Mouse (Mus musculus) heart, postnatal 0 days (tissue): ENCODE results near the gene Hoxa13. TPM values are rescaled to one million over a fixed set of nuclear protein-coding genes. Genes with fewer than 3 reads are reported as not detected.

ENCODE experiments used
- ATAC-seq: fragments of 200-750 bp; cut with Nextera tagmentation; 2 replicates; pipeline ENCODE4 v1.8.0; 2017; ENCODE audit warnings: low read depth, moderate number of reproducible peaks, moderate library complexity; ENCODE audit not compliant: insufficient read depth
- DNase-seq: peaks from one replicate; pipeline ENCODE4 v3.0.0-alpha.2; 2016; ENCODE audit warnings: low spot score
- H3K27ac ChIP-seq: fragments of 300-500 bp; sonication (generic); 2 replicates; pipeline ENCODE4 v1.5.1; 2014; ENCODE audit warnings: low read depth, mild to moderate bottlenecking
- H3K27me3 ChIP-seq: fragments of 300-500 bp; sonication (generic); 2 replicates; pipeline ENCODE4 v1.6.1; 2014; ENCODE audit warnings: low read length, mixed read lengths; ENCODE audit not compliant: control insufficient read depth, insufficient read depth
- H3K36me3 ChIP-seq: fragments of 300-500 bp; sonication (generic); replicated peaks from 2 replicates; pipeline ENCODE4 v1.6.1; 2014; ENCODE audit warnings: low read length, mixed read lengths; ENCODE audit not compliant: control insufficient read depth, insufficient read depth
- H3K4me1 ChIP-seq: fragments of 300-500 bp; sonication (generic); 2 replicates; pipeline ENCODE4 v1.6.1; 2014; ENCODE audit warnings: antibody characterized with exemption; ENCODE audit not compliant: control insufficient read depth, insufficient read depth
- H3K4me2 ChIP-seq: fragments of 300-500 bp; sonication (generic); 2 replicates; pipeline ENCODE4 v1.6.1; 2014; ENCODE audit warnings: low read depth, mild to moderate bottlenecking, low read length, moderate library complexity
- H3K4me3 ChIP-seq: fragments of 300-500 bp; sonication (generic); 2 replicates; pipeline ENCODE4 v1.5.1; 2014; ENCODE audit warnings: low read depth, low read length
- H3K9ac ChIP-seq: fragments of 300-500 bp; sonication (generic); replicated peaks from 2 replicates; pipeline ENCODE4 v1.6.1; 2014; ENCODE audit warnings: low read depth, low read length, mixed read lengths
- H3K9me3 ChIP-seq: fragments of 300-500 bp; sonication (generic); replicated peaks from 2 replicates; pipeline ENCODE4 v1.6.1; 2016; ENCODE audit warnings: low read length; ENCODE audit not compliant: control insufficient read depth
- CTCF ChIP-seq: IDR thresholded peaks from 2 replicates; pipeline ENCODE4 v1.5.1; 2016; ENCODE audit warnings: antibody characterized with exemption, control low read depth, low read depth
- EP300 ChIP-seq: IDR thresholded peaks from 2 replicates; pipeline ENCODE4 v1.6.1; 2016; ENCODE audit warnings: antibody characterized with exemption, low read depth
- WGBS: fragments of 180-500 bp; shearing (Covaris S2); extraction: QIAGEN DNeasy Blood & Tissue Kit; methylation state at CpG from one replicate; pipeline ENCODE4 v1.1.7; 2014; 5-methylcytosine and 5-hydroxymethylcytosine counted together
- polyA plus RNA-seq: library from polyadenylated mRNA; unstranded; fragments of >200 nt; fragmentation: Nextera tagmentation; extraction: Ambion mirVana; gene quantifications from 2 replicates; pipeline ENCODE4 v1.2.1, GENCODE M21; 2015
- total RNA-seq: library from RNA; depleted of rRNA; stranded (reverse); fragments of >200 nt; gene quantifications from 2 replicates; pipeline ENCODE4 v1.2.3, GENCODE M21; 2014; ENCODE audit warnings: low replicate concordance

Hoxa13 gene
- total and polyA plus RNA-seq, 2 experiments from 2014 or later, result not detected

DNA sequence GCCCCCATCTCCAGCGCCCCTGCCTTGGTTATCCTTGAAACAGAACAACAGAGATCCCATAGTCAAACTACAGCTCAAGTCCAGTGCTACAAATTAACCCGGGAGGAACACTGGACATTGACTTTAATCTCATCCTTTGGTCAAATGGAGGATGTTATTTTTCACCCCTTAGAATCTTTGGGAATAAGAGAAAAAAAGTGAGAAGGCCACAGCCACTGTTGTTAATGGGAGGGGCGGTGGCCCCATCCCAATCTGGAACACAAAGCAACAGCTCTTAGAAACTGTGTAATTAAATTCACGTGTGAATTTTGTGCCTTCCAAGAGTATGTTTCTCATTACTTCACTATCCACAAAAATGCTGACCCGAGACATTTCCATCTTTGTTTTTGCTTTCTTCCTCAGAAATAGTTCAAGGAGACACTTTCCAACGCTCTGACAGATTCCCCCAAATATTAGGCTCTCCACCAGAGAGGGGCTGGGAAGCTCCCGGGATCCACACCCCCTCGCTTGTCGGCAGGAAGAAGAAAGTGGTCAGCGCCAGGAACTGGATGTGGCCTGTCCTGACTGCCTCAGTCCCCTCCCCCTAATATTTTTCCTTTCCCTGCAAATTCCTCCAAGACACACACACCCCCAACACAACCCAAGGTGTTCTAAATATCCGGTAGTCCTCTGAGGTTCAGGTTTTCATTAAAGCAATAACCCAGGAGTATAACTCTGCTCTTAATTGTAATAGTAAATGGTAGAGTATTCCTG is 33.0 kb downstream of the Hoxa13 start:
- Histone ChIP-seq H3K36me3 (no peaks in the 10 kb centered on the region), H3K4me2 (no peak overlapping the region), H3K9me3 (no peaks in the 10 kb centered on the region), H3K27me3 (peaks cover 98% of the 10 kb centered on the region), H3K4me1 (no peaks in the 10 kb centered on the region), H3K27ac (no peak overlapping the region), H3K4me3 (no peak overlapping the region), H3K9ac (no peak overlapping the region)
- no peak for ATAC-seq
- no peak for TF ChIP-seq EP300
- TF ChIP-seq CTCF, result no peak
- WGBS, result 9% methylated on average over 11 of the region's 11 CpGs
- DNase-seq, result no peak

- H3K4me3 ChIP-seq, result no peak overlapping the region
- no peak overlapping the region for H3K9ac ChIP-seq
- ATAC-seq (no peak), DNase-seq (no peak)
- no peaks in the 10 kb centered on the region for H3K36me3 ChIP-seq
- no peaks in the 10 kb centered on the region for H3K9me3 ChIP-seq
- H3K4me2 ChIP-seq, result no peak overlapping the region
- TF ChIP-seq CTCF (no peak), EP300 (no peak)
- WGBS, result 8% methylated on average over 26 of the region's 26 CpGs
- H3K27ac ChIP-seq, result no peak overlapping the region
- no peaks in the 10 kb centered on the region for H3K4me1 ChIP-seq
- peaks cover 98% of the 10 kb centered on the region for H3K27me3 ChIP-seq
These were observed 34.0 kb downstream of the Hoxa13 start for GRCm38 (mm10) chr6:52226569-52227257.

- Histone ChIP-seq H3K4me3 (peak overlapping the region; percentile 26; the same call in 1 of the 2 replicates), H3K27ac (no peak overlapping the region), H3K36me3 (no peaks in the 10 kb centered on the region), H3K9me3 (no peaks in the 10 kb centered on the region), H3K4me1 (no peaks in the 10 kb centered on the region), H3K27me3 (peaks cover 98% of the 10 kb centered on the region), H3K9ac (no peak overlapping the region), H3K4me2 (peak overlapping the region; percentile 2; the same call in 1 of the 2 replicates)
- DNase-seq, result no peak
- ATAC-seq, result no peak; the same call in 1 of the 2 replicates
- TF ChIP-seq EP300, result no peak
- TF ChIP-seq CTCF, result no peak
- WGBS, result 4% methylated on average over 69 of the region's 69 CpGs
These were observed 34.8 kb downstream of the Hoxa13 start for GRCm38 (mm10) chr6:52225612-52226568.

GRCm38 (mm10) chr6:52224895-52225611 is 35.6 kb downstream of the Hoxa13 start:
- DNase-seq (no peak), ATAC-seq (no peak)
- H3K27ac ChIP-seq, result no peak overlapping the region
- H3K9me3 ChIP-seq, result no peaks in the 10 kb centered on the region
- H3K36me3 ChIP-seq, result no peaks in the 10 kb centered on the region
- H3K4me3 ChIP-seq, result peak overlapping the region; percentile 26; the same call in 1 of the 2 replicates
- peaks cover 98% of the 10 kb centered on the region for H3K27me3 ChIP-seq
- WGBS, result 3% methylated on average over 35 of the region's 36 CpGs
- H3K4me2 ChIP-seq, result 0 out of 2 replicates have a peak overlapping the region, but pooled peaks have one; percentile 2
- TF ChIP-seq EP300, result no peak
- no peak for TF ChIP-seq CTCF
- H3K4me1 ChIP-seq, result no peaks in the 10 kb centered on the region
- no peak overlapping the region for H3K9ac ChIP-seq
